Mouse (Mus musculus): ENCODE results near the gene Prickle1.
A peak's percentile ranks its signal among the peaks of the same experiment; 100 is the strongest.

Gene Prickle1

GRCm38 (mm10) chr15:93595746-93596145 is at the start of gene Prickle1:
Gene Prickle1, minus strand, starts transcription at chr15:93595891.
- DNase-seq = peak; percentile 94

- no peak for DNase-seq
These were observed 44.5 kb upstream of the Prickle1 start for GRCm38 (mm10) chr15:93640221-93640620.

GRCm38 (mm10) chr15:93636976-93637375 is 41.3 kb upstream of the Prickle1 start:
- DNase-seq = no peak

- DNase-seq = no peak
These were observed 39.9 kb upstream of the Prickle1 start for GRCm38 (mm10) chr15:93635603-93636002.

GRCm38 (mm10) chr15:93634536-93634935 is 38.8 kb upstream of the Prickle1 start:
- no peak for DNase-seq

GRCm38 (mm10) chr15:93630001-93630541 is 34.4 kb upstream of the Prickle1 start:
- peak; percentile 44 for DNase-seq

- DNase-seq = no peak
These were observed 33.5 kb upstream of the Prickle1 start for GRCm38 (mm10) chr15:93629201-93629600.

- peak; percentile 18 for DNase-seq
These were observed 32.4 kb upstream of the Prickle1 start for GRCm38 (mm10) chr15:93627836-93628797.

- no peak for DNase-seq
These were observed 23.9 kb upstream of the Prickle1 start for GRCm38 (mm10) chr15:93619551-93619950.

- no peak for DNase-seq
These were observed 22.9 kb upstream of the Prickle1 start for GRCm38 (mm10) chr15:93618442-93619150.

GRCm38 (mm10) chr15:93616277-93616676 is 20.6 kb upstream of the Prickle1 start:
- DNase-seq = no peak

- DNase-seq = no peak
These were observed 19.3 kb upstream of the Prickle1 start for GRCm38 (mm10) chr15:93615031-93615430.

- no peak for DNase-seq
These were observed 17.9 kb upstream of the Prickle1 start for GRCm38 (mm10) chr15:93613606-93614005.

- no peak for DNase-seq
These were observed 16.0 kb upstream of the Prickle1 start for GRCm38 (mm10) chr15:93611536-93612300.

GRCm38 (mm10) chr15:93610721-93611201 is 15.1 kb upstream of the Prickle1 start:
- DNase-seq = no peak

- DNase-seq = no peak
These were observed 14.6 kb upstream of the Prickle1 start for GRCm38 (mm10) chr15:93610288-93610687.

GRCm38 (mm10) chr15:93602850-93603249 is 7.2 kb upstream of the Prickle1 start:
- no peak for DNase-seq

- DNase-seq = no peak
These were observed 5.8 kb upstream of the Prickle1 start for GRCm38 (mm10) chr15:93601461-93602015.

- no peak for DNase-seq
These were observed 1.3 kb upstream of the Prickle1 start for GRCm38 (mm10) chr15:93596991-93597390.

GRCm38 (mm10) chr15:93596285-93596684 is 594 bp upstream of the Prickle1 start:
- peak; percentile 88 for DNase-seq

- DNase-seq = peak; percentile 67
These were observed 598 bp downstream of the Prickle1 start for GRCm38 (mm10) chr15:93594888-93595698.

Data from kidney, postnatal 14 days (tissue).